Mouse (Mus musculus): ENCODE measurements around the gene Orm1.
A peak's percentile ranks its signal among the peaks of the same experiment; 100 is the strongest.

Gene Orm1

DNA sequence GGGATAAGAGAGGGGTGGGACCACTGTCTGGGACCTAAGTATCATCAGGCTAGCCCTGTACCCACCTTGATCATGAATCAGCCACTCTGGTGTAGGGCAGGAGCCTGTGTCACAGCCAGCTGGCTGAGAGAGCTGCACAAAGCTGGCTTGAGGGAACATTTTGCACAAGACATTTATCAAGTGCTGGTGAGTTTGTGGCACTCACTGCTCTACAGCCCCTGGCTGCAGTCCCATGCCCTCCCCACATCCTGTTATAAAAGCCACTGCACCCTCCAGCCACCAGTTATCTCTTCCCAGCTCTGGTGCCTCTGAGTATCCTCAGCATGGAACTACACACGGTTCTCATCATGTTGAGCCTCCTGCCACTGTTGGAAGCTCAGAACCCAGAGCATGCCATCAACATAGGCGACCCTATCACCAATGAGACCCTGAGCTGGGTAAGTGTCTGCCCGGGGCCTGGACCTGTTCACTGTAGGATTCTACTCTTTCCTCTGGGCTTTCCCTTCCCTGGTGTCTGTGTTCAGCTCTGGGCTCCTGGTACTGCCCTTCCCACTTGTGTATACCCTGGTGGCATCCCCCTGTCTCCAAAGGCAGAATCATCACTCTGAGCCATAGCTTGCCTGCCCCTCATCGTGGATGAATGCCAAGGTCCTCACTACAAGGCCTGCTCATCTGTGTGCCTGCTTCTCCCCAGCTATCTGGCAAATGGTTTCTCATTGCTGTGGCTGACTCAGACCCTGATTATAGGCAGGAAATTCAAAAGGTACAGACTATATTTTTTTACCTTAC, 11.7 kb downstream of the Orm1 start, which contains the start of gene Orm3:
TSS of gene Orm3 (plus strand) at position 286 of the 789 bp plus-strand sequence.
- DNase-seq (ENCODE audit: low spot score): no peak

DNA sequence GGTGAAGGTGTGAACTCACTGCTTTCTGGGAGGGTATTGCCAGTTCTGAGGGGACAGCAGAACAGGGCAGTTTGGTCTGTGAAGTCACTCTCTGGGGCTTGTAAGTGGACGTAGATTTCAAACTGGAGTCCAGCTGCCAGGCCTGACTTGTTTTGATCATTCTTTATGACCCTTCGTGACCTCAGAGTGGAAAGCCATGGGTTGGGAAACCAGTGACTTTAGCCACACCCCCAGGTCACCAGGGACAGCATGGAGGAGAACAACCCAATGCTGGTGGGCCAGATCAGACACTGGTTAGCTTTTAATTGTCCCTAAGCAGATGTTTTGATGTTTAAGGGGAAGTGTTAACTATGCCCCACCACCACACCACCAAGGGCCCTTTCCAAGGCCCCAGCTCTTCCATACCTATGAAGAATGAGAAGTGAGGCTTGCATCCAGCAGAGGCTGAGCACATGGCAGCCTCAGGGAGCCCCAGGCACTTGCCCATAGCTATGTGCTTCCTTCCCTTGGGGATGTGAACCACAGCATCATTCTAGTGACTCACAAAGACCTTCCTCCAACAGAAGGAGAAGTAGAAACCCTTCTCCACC, 12.7 kb downstream of the Orm1 start:
- DNase-seq (ENCODE audit: low spot score): no peak

DNA sequence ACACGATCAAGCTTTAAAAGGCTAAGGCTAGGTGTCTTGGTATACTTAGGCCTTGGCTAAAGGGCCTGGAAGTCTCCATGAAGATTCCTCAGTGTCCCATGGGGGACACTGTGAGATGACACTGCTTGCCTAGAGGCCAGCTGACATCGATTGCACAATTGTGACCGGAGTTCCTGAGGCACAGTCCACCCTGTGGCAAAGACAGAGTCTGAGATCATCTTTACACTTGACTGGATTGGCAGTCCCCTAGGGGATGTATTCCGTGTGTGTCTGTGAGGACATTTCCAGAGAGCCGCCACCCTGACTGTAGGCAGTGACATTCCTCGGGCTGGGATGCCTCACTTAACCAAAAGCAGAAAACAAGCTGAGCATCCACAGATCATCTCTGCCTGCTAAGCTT, 15.5 kb downstream of the Orm1 start:
- DNase-seq (ENCODE audit: low spot score): no peak

DNA sequence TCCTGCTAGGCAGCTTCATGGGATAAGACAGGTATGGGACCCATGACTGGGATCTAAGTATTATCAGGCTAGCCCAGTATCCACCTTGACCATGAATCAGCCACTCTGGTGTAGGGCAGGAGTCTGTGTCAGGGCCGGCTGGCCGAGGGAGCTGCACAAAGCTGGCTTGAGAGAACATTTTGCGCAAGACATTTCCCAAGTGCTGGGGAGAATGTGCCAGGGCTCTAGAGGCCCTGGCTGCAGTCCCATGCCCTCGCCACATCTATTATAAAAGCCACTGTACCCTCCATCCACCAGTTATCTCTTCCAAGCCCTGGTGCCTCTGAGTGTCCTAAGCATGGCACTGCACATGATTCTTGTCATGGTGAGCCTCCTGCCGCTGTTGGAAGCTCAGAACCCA, 17.8 kb downstream of the Orm1 start, which contains the start of gene Orm2:
TSS of gene Orm2 (plus strand) at position 300 of the 400 bp plus-strand sequence.
- no peak for DNase-seq (ENCODE audit: low spot score)

DNA sequence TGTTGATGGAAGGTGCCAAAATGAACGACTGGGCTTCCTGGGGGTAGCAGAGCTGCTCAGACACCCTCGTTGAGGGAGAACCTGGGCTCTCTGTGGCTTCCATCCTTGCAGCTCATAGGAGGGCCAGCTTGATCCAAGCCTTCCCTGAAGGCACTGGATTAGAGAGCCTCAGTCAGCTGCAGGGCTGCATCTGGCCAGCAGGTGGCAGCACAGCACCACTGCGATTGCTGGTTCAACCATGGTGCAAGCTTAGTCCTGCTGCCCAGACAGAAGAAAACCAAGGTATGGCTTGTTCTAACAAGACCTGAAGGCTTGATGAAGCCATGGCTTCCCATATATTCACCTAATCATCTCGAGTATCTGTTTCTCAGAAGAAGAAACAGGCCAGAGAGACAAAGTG, 24.2 kb downstream of the Orm1 start:
- peak; percentile 83 for DNase-seq (ENCODE audit: low spot score)

DNA sequence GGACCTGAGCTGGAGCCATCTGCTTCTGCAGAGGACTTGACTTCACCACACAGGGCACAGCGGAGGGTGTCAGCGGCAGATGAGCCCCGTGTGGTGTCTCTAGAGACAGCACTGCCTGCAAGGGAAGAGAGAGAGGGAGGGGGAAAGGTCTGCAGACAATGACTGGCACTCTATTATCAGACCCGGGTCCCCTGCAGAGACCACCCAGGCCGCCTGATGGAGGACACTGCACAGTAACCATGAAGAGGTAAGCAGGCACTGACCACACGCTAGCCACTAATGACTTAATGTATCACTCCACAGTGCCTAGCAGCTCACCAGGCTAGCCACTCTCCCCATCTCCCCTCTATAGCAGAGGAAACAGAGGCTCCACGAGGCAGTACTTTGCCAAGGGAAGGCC, 26.5 kb downstream of the Orm1 start:
- DNase-seq (ENCODE audit: low spot score): no peak

DNA sequence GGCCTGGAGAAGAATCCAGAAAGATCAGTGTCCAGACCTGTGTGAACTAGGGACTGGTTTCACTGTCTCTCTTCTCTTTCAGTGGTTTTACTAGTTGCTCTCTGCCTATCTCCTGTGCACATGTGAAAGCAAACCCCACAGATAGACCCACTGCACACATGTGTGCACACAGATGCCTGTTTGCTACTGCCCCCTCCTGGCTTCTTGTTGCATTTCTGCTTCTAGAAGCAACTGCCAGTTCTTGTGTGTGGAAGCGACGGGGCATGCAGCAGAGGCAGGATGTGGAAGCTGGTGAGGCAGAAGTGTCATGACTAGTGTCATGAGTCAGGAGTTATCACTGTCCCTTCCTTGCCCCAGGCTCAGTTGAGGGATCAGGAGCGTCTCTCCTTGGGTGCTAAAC, 27.5 kb downstream of the Orm1 start:
- no peak for DNase-seq (ENCODE audit: low spot score)

DNA sequence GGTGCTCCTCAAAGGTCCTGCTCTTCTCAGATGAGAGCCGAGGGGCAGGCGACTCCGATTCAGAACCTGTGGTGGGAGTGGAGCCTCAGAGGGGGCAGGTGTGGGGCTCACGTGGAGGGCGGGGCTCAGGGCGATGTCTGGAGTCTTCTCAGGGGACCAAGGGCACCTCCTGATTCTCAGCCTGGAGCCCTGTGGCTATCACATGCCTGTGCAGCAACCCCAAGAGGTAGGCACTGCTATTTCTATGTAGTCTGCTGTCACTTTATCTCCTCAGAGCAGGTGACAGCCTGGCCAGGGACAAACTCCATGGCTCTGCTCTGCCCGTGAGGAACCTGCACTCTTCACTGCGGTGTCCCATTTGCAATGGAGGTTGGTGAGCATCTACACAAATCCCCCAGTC, 29.0 kb downstream of the Orm1 start:
- no peak for DNase-seq (ENCODE audit: low spot score)

DNA sequence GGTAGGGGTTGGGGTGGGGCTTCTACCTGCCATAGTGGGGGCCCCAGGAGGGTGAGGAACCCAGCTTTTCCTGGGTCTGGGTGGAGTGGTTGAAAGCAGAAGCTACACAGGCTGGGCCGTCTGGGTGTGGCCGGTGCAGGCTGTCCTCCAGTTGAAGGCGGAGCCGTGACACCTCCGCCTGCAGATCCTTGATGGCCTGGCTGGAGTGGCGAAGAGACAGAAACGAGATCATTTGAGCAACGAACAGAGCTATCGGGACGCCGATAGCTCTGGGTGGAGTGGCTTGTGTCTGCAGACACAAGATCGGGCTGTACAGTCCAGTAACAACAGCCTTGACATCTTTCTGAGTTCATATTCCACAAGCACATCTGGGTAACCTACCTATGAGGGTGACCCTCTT, 30.0 kb downstream of the Orm1 start:
- DNase-seq (ENCODE audit: low spot score): no peak

DNA sequence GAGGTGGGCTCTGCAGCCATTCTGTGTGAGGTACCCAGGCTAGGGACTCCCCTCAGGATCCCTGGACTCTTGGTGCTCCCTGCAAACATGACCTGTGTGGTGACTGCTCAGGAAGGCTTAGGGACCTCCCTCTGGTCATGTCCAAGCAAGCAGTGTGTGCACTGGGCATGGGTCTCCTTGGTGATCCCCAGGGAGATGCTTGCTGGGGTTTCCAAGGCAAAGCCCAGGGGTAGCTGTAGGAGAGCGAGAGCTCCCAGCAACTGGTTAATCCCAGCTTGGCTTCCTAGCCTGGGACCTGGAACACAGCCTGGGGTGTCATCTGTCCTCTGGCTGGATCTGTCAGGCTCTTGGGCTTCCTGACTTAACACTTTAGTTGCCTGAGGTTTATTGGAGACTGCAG, 31.0 kb downstream of the Orm1 start:
- no peak for DNase-seq (ENCODE audit: low spot score)

DNA sequence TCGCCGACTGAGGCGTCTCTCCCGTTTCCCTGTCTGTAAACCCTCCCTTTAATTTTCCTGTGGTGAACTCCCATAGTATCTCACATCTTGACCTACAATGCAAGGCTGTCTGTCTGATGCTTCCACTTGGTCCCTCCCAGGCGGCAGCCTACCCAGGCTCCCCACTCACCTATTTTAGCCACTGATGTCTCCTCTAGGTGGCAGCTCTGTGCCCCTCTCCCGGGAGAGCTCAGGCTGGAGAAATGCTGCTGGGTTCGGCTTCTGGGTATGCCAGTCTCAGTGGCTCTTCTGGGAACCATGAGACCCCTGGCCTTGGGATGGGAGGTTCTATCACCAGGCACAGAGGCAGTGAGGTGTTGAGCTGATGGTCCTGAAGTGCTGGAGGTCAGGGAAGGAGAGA, 33.1 kb downstream of the Orm1 start:
- DNase-seq (ENCODE audit: low spot score): no peak

DNA sequence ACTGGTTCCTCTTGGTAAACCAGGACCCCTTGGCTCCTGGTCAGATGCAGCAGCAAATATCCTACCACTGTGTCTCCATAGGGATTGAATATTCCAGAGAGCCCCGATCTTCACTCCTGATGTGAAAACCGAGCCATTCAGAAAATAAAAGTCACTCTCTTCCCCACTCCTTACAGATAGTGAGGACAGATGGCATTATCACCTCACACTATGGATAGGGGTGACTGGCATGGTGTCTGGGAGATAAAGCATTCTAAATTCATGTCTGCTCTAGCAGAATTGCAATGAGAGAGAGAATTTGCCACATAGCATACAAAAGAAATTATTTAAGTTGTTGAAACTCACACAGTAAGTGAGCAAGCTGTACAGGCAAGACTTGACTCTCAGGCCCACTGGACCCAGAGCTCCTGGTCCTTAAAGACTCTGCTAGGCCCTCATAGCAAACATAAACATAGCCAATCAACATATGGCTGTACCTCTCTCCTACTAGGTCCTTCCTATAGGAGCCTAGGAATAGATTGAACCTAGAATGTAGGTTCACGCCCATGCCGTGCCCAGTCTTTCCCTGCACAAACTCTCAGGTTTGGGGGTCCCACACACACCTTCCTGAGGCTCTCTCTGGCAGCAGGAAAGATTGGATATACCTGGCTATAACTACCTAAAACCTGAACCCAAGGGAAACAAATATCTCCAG, 38.5 kb downstream of the Orm1 start:
- no peak for DNase-seq (ENCODE audit: low spot score)

DNA sequence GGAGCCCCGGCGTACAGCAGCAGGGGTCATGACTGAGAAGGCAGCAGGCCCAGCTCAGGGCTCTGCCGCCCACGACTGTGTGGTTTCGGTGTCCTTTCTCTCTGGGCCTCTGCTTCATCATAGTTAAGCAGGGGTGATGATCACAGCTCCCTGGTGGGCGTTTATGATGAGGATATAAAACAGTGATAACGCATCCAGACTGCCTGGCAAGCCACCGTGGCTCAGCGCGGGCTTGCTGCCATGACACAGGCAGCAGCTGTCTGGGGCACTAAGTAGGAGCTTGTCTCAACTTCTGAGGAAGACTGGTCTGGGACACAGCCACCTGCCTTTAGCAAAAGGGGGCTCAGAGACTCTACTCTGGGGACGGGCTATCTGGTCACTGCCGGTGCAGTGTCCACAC, 39.1 kb downstream of the Orm1 start:
- no peak for DNase-seq (ENCODE audit: low spot score)

DNA sequence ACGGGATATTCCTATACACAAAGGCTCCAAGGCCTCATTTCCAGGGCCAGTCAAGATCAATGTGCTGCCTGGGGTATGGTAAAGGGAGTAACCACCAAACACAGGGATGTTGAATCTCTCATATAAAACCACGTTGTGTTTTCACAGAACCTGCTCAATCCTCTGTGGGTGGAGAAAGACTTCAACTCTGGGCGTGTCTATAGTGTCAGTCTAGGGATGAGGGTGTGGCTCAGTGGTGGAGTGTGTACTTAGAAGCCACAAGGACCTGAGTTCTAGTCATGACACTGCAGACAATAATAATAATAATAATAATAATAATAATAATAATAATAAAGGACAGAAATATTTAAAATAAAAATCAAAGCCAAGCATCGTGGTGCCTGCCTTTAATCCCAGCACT, 39.9 kb downstream of the Orm1 start:
- no peak for DNase-seq (ENCODE audit: low spot score)

DNA sequence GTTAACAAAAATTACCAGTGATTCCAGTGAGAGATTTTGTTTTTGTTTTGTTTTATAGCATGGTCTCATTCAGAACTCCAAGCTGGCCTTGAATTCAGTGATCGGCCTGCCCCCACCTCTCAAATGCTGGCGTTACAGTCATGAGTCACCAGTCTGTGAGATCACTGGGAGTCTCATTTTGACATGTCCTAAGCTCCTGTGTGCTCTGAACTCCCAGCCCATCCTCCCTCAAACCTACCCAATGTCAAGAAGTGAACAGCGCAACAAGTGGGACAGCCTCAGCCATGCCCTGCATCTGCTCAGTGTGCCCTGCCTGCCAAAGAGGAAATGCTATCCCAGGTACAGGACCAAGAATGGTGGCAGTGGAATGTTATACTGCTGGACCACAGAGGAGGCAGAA, 40.9 kb downstream of the Orm1 start:
- no peak for DNase-seq (ENCODE audit: low spot score)

DNA sequence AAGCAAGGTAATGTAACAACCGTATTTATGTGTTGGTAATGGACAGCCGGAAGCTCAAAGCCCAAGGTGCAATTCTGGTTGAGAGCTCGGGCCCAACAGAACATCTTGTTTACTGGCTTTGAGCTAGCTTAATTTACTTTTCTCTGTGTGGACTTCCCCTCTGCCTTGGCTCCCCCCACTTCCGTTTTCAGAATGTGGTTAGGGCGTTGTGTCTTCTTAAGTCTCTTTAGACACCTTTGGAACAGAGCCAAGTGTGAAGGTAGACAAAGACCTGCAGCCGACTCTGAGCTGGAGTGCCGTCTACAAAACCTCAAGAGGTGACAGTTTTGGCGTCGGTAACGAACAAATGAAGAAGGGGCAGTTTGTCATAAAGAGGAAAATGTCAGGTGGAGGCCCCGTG, 41.4 kb downstream of the Orm1 start:
- no peak for DNase-seq (ENCODE audit: low spot score)

DNA sequence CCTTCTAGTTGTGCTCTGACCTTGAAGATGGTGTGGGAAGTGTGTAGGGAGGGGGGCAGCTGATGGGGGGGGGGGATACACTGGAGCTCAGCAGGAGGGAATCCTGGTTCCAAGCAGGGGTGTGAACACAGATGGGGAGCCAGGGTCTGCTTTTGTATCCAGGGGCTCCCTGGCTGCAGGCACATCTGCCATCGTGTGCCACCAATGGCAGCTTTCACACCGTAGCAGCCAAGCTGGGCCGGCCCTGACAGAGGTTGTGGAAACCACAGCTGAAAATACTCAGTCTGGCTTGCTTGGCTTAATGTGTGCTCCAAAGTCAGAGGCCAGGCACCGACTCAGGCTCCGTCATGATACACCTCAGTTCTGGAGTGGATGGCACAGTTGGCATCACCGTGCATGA, 43.7 kb downstream of the Orm1 start:
- DNase-seq (ENCODE audit: low spot score): no peak

DNA sequence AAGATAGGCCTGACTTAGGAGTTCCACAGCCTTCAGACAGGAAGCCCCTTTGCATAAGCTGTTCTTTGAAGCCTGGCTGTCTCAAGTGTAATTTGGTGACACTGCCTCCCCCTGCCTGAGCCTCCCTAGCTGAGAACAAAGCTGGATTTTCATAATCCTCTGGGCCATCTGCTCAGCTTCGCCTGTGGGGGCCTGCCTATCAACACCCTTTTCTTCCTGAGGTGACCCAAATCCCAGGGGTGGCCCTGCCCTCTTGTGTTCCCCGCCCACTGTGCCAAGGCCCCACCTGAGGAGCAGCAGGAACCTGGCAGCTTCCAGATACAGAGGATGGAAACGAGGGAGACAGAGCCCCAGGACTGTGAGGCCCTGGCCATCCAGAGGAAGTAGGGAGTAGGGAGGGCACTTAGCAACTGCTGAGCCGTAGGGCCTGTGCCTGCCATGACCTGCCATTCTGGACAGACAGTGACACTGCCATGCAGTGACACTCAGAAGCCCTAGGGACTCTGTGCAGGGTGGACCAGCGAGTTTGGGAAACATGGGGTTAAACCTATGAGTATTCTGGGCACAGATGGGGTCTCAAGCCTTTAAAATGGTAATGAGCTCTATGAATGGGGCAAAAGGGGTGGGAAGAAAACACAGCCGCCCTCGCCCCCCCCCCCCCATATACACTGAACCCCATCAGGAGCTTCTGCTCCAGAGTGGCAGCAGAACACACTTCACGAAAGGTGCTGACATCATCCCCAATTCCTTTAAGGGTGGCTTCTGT, 44.9 kb downstream of the Orm1 start:
- no peak for DNase-seq (ENCODE audit: low spot score)

DNA sequence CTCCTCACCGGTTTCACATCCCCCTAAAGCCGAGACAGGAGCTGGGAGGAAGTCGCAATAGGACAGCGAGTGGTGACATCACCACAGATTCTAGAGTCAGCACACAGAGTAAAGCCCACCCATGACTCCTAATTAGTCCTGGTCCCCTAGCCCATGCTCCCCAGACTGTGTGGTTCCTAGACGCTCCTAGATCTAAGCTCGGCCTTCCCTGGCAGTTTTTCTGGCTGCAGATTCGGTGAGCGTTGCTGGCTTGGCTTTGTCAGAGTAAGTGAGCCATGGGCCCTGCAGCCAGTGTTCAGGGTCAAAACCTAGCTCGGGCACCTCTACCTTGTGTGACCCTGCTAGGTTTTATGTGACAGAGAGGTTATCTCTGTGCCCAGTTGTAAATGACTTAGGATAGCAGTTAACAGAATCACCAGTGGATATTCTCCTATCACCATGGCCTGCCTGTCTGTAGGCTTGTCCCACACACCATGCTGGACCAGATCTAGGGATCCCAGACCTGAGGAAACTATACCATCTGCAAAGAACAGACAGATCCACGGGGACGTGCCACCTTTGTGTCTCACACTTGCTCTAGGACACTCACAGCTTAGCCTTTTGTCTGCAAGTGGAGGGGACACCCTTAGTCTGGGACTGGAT, 45.6 kb downstream of the Orm1 start:
- DNase-seq (ENCODE audit: low spot score): no peak

DNA sequence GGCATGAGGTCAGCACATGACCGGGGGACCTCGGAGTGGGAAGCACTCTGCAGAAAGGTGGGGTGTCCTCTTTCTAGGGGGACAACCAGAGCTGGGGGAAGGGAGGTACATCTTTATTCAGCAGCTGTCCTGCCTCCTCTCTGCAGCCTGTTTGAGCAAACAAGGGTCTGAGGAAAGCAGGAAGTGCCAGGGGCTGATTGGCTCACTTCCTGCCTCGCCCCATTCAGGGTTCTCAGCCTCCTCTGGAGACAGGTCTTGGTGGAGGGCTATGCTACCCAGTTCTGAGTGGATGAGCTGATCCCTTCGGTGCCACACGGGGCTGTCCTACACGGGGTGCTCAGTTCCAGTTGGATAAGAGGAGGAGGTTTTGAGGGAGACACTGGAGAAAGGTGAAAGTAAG, 47.0 kb downstream of the Orm1 start:
- DNase-seq (ENCODE audit: low spot score): no peak
